Mouse (Mus musculus) heart, postnatal 0 days (tissue): ENCODE results near the gene Rpl3.

Experiments
- CTCF ChIP-seq: IDR thresholded peaks from 2 replicates; pipeline ENCODE4 v1.5.1; 2016; ENCODE audit warnings: antibody characterized with exemption, control low read depth, low read depth
- EP300 ChIP-seq: IDR thresholded peaks from 2 replicates; pipeline ENCODE4 v1.6.1; 2016; ENCODE audit warnings: antibody characterized with exemption, low read depth

DNA sequence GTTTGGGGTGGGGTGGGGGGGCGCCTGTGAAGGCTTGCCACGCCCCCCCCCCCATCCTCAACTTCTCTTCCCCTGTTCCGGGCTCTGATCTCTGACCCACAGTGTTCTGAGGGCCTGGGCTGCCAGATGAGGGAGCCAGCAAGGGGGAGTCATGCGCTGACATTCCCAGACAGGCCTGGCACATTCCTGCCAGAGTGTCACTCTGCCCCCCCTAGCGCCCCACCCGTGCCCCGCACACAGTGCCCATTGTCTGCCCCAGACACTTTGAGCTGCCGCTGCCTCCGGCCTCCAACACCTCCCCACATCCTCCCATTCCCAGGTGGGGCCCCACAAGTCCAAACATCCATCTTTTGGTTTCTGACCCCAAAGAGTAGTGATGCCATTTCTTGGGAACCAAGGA, 29.3 kb downstream of the Rpl3 start:
- TF ChIP-seq CTCF: no peak
- TF ChIP-seq EP300: no peak
